Mouse (Mus musculus) neutrophil, adult 5-6 weeks (primary cell): ENCODE data around the gene Slc4a2. TPM values are rescaled to one million over a fixed set of nuclear protein-coding genes. Genes with fewer than 3 reads are reported as not detected.
"Not testable (repeated sequence)": the region's sequence is repeated elsewhere in the genome, so short reads cannot be mapped to it uniquely, and the experiment has no call there.

Experiments
- ATAC-seq: fragments of 151-379, 151-347 bp; 2 replicates; pipeline ENCODE4 v1.8.0; 2017; ENCODE audit warnings: mild to moderate bottlenecking, moderate TSS enrichment; ENCODE audit not compliant: insufficient number of reproducible peaks, poor library complexity, low FRiP score, severe bottlenecking; ENCODE audit errors: extremely low read depth
- total RNA-seq: library from RNA; stranded (forward); fragments of 200-1000 nt; gene quantifications from 2 replicates; pipeline ENCODE4 v1.2.3, GENCODE M21; 2017

Gene Slc4a2
- total RNA-seq, 1 experiment from 2014 or later: 58.0 TPM

- no peak for ATAC-seq
Observed at GRCm38 (mm10) chr5:24392724-24393123, 30.9 kb upstream of the Slc4a2 start.

- ATAC-seq: peak; percentile 71
Observed at GRCm38 (mm10) chr5:24393392-24393997, 30.1 kb upstream of the Slc4a2 start, which contains the start of gene Abcb8. Abcb8 (plus strand) TSS chr5:24393663.

DNA sequence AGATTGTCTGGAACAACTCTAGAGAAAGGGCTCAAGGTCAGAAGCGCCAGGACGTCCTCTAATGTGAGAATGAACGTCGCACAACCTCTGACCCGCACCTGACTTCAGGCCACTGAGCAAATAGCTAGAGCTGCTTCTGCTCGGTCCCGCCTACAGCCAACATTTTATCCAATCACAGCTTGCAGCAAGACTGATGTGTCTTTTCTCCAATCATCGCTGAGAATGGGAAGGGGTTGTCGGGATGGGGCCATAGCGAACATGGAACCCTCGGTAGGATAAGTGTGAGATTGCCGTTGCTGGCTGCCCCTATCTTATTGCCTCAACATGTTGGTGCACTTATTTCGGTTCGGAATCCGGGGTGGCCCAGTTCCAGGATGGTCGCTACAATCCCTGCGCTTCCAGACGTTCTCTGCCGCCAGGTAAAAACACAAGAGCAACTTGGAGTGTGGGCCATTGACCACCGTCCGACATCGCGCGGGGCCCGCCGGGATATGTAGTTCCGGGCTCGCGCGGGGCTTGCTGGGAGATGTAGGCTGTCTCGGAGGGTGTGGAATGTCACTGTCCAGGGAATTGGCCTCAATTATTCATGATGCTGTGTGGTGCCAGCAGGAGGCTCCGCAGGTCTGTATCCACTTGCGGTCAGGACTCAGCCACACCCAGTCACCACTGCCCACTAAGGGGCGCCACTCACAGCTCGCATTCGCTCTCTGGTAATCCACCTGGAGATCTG, 29.3 kb upstream of the Slc4a2 start:
- ATAC-seq: peak; percentile 89

DNA sequence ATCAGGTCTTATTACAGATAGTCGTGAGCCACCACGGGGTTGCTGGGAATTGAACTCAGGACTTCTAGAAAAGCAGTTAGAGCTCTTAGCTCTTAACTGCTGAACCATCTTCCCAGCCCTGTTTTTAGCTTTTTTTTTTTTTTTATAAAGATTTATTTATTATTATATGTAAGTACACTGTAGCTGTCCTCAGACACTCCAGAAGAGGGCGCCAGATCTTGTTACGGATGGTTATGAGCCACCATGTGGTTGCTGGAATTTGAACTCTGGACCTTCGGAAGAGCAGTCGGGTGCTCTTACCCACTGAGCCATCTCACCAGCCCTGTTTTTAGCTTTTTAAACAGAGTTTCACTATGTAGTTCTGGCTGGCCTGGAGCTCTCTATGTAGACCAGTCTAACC, 27.4 kb upstream of the Slc4a2 start:
- not testable (repeated sequence) for ATAC-seq

- no peak for ATAC-seq
Observed at GRCm38 (mm10) chr5:24399686-24400085, 24.0 kb upstream of the Slc4a2 start.

GRCm38 (mm10) chr5:24400362-24400761, 23.3 kb upstream of the Slc4a2 start:
- ATAC-seq: no peak

DNA sequence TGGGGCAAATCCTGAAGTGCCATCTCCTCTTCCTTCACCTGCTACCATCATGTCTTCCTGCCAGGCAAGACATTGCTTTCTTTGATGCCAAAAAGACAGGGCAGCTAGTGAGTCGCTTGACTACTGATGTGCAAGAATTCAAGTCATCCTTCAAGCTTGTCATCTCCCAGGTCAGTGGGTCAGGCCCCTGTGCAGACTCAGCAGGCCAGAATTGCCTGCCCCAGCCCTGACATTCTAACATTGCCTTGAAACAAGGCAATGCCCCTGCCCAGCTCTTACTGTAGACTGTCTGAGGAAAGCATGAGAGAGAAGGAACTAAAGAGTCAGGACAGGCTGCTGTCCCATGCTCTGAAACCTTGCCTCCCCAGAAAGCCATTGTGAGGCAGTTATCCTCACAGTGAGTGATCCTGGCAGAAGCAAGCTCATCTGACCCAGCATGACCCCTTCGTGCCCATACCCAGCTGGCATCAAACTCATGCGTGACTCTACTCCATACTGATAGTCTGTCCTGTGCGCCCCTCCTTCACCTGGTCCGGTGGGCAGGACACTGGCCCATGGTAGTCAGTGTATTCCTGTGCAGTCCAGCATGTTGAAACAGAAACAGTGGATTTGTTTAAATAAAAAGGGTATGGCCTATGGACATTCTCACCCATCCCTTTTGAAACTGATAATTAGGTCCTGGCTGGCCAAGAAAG, 22.6 kb upstream of the Slc4a2 start:
- ATAC-seq: no peak

DNA sequence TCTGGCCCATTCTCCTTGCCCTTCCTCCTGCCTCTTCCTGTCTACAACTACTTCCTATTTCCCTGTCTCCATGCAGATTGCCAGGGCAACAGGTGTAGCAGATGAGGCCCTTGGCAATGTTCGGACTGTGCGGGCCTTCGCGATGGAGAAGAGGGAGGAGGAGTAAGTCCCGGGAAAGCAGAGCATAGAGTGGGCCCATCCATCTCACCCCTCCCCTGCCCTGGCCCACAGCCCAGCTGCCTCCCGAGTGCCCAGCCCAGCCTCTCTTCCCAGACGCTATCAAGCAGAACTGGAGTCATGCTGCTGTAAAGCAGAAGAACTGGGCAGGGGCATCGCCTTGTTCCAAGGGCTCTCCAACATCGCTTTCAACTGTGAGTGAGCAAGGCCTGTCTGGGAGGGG, 21.7 kb upstream of the Slc4a2 start:
- ATAC-seq: no peak

- ATAC-seq: no peak
Observed at GRCm38 (mm10) chr5:24404594-24405360, 18.9 kb upstream of the Slc4a2 start.

- ATAC-seq: no peak
Observed at GRCm38 (mm10) chr5:24405389-24405876, 18.2 kb upstream of the Slc4a2 start.

DNA sequence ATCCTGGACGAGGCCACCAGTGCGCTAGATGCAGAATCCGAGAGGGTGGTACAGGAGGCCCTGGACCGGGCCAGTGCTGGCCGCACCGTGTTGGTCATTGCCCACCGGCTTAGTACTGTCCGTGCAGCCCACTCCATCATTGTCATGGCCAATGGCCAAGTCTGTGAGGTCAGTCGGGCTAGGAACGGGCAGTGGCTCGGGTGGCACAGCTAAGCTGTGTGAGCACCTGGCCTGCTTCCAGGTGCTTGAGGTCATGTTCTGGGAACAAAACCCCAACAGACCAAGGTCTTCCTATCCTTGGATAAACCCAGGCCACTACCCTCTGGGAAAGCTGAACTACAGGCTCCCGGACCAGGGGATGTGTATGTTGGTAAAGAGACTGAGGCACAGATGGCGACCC, 15.0 kb upstream of the Slc4a2 start:
- no peak for ATAC-seq

- ATAC-seq: no peak
Observed at GRCm38 (mm10) chr5:24409466-24409865, 14.2 kb upstream of the Slc4a2 start.

- ATAC-seq: no peak
Observed at GRCm38 (mm10) chr5:24412063-24412462, 11.6 kb upstream of the Slc4a2 start.

- ATAC-seq: no peak
Observed at GRCm38 (mm10) chr5:24413042-24413693, 10.5 kb upstream of the Slc4a2 start, which contains the start of gene Asic3. Asic3 (plus strand) TSS chr5:24413392.

DNA sequence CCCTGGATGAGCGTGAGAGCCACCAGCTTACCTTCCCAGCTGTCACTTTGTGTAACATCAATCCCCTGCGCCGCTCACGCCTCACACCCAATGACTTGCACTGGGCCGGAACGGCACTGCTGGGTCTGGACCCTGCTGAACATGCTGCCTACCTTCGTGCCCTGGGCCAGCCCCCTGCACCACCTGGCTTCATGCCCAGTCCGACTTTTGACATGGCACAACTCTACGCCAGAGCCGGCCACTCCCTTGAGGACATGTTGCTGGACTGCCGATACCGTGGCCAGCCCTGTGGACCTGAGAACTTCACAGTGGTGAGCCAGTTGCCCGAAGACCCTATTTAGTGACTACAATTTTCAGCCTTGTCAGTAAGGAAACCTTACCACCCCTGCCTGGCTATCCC, 9.7 kb upstream of the Slc4a2 start:
- ATAC-seq: no peak

- peak; percentile 65 for ATAC-seq
Observed at GRCm38 (mm10) chr5:24416222-24416736, 7.4 kb upstream of the Slc4a2 start.

GRCm38 (mm10) chr5:24417587-24417986, 6.0 kb upstream of the Slc4a2 start:
- no peak for ATAC-seq

- no peak for ATAC-seq
Observed at GRCm38 (mm10) chr5:24420381-24420780, 3.3 kb upstream of the Slc4a2 start.
